In the genomic region with DNA sequence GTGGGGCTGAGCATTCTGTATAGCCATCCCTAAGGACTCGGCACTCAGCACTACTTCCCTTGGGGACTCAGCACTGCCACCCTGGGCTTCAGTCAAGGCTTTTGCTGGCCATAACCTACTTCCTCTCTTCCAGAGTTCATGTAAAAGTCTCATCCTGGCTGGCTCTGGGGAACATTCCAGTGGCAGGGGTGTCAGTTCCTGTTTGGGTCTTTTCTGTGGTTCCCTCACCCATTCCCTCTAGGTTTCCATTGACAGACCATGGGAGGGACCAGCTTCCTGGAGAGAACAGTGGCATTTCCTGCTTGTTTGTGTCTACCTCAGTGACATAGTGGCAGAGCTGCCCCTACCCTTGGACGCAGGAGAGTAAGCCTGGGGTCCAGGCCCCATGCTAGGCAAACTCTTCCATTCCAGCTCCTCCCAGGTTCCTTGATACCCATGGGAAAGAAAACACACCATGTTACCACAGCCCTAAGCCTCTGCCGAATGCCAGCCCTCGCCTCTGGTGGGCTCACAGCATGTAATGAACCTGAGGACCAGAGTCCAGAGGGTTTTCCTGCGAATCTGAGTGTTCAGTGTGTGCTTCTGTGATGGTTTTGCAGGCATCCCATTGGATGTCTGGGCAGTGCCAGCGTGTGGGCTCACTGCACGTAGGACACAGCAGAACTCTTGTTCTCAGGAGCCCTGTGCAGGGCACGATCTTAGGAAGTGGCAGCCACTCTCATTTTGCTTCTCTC, we compare ENCODE assay signal across 15 mouse cellular contexts. TPM values are rescaled to one million over a fixed set of nuclear protein-coding genes. Genes with fewer than 3 reads are reported as not detected.
A peak's percentile ranks its signal among the peaks of the same experiment; 100 is the strongest.
DNase-seq lines count a peak whose midpoint lies in the region; ATAC-seq and TF ChIP-seq lines count a peak whose summit lies in the region.
"Had no signal": no experiment of that assay in that cellular context is flagged by ENCODE, and none has a peak within 500 bp of the region (broad histone marks: within the 10 kb centered on the region; RNA-seq: fewer than 3 reads in every experiment).

No protein-coding gene starts in this region.

- H3K9me3 ChIP-seq in forebrain, embryonic 11.5 days (ENCODE audit: control insufficient read depth, low read length): no peaks in the 10 kb centered on the region
- H3K9me3 ChIP-seq in forebrain, postnatal 0 days (ENCODE audit: low read length): no peaks in the 10 kb centered on the region
- H3K9me3 ChIP-seq in kidney, embryonic 16.5 days (ENCODE audit: low read length): no peaks in the 10 kb centered on the region
- H3K9me3 ChIP-seq: embryonic facial prominence, embryonic 15.5 days; forebrain, embryonic 13.5 days; neural tube, embryonic 15.5 days had no signal

- H3K4me2 ChIP-seq in forebrain, embryonic 11.5 days (ENCODE audit: low read depth, low read length, severe bottlenecking): no peak overlapping the region
- H3K4me2 ChIP-seq in forebrain, postnatal 0 days (ENCODE audit: low read depth): no peak overlapping the region
- no peak overlapping the region for H3K4me2 ChIP-seq in kidney, embryonic 16.5 days (replicated peaks; ENCODE audit: low read depth, low read length)
- H3K4me2 ChIP-seq: embryonic facial prominence, embryonic 15.5 days; forebrain, embryonic 13.5 days; neural tube, embryonic 15.5 days had no signal

- no peaks in the 10 kb centered on the region for H3K27me3 ChIP-seq in forebrain, embryonic 11.5 days (ENCODE audit: control insufficient read depth, insufficient read depth, low read length)
- H3K27me3 ChIP-seq in forebrain, postnatal 0 days (ENCODE audit: insufficient read depth, low read length): no peaks in the 10 kb centered on the region
- no peaks in the 10 kb centered on the region for H3K27me3 ChIP-seq in kidney, embryonic 16.5 days (ENCODE audit: insufficient read depth, low read length)
- H3K27me3 ChIP-seq in cerebellum, adult 2 months (ENCODE audit: control insufficient read depth, insufficient read depth, low read length): no peaks in the 10 kb centered on the region
- H3K27me3 ChIP-seq: embryonic facial prominence, embryonic 15.5 days; forebrain, embryonic 13.5 days; neural tube, embryonic 15.5 days had no signal

- WGBS in forebrain, embryonic 11.5 days: 92% methylated on average over 8 of the region's 8 CpGs
- WGBS in forebrain, postnatal 0 days: 92% methylated on average over 8 of the region's 8 CpGs
- WGBS in kidney, embryonic 16.5 days: 83% methylated on average over 8 of the region's 8 CpGs
- WGBS in cerebellum, adult 2 months: 70% methylated on average over 8 of the region's 8 CpGs

- DNase-seq in forebrain, embryonic 11.5 days (ENCODE audit: low spot score): peak; percentile 37
- no peak for DNase-seq in forebrain, postnatal 0 days
- peak; percentile 26 for DNase-seq in kidney, adult 18-20 months
- peak; percentile 34 to 59 for DNase-seq in kidney, adult 8-10 months
- DNase-seq in lung, postnatal 10 days: peak; percentile 68
- no peak for DNase-seq in T-cell, adult 2 months (ENCODE audit: low spot score)
- no peak for DNase-seq in cerebellum, adult 2 months
- DNase-seq: B cell, adult 2 months; right cerebral cortex, adult 18-20 months had no signal

- no peak for ATAC-seq in forebrain, embryonic 11.5 days (replicated peaks; ENCODE audit: low FRiP score)
- ATAC-seq in forebrain, postnatal 0 days: no peak
- no peak for ATAC-seq in kidney, embryonic 16.5 days (ENCODE audit: low FRiP score, low TSS enrichment)
- ATAC-seq: forebrain, embryonic 13.5 days had no signal

- no peak for TF ChIP-seq CTCF in forebrain, postnatal 0 days (IDR thresholded peaks at IDR 0.05; ENCODE audit: low read depth)
- no peak for TF ChIP-seq CTCF in cerebellum, adult 2 months (IDR thresholded peaks at IDR 0.05; ENCODE audit: borderline replicate concordance, insufficient read depth, low read depth, low read length)

- no peak for TF ChIP-seq POLR2A in cerebellum, adult 2 months (IDR thresholded peaks at IDR 0.05; ENCODE audit: borderline replicate concordance, insufficient read depth, low read length)

- H3K27ac ChIP-seq in forebrain, embryonic 11.5 days (ENCODE audit: low read depth, low read length): no peak overlapping the region
- no peak overlapping the region for H3K27ac ChIP-seq in forebrain, postnatal 0 days (ENCODE audit: low read depth, low read length)
- no peak overlapping the region for H3K27ac ChIP-seq in kidney, embryonic 16.5 days (ENCODE audit: low read length)
- H3K27ac ChIP-seq in cerebellum, adult 2 months (ENCODE audit: insufficient read depth, low read length): no peak overlapping the region
- H3K27ac ChIP-seq: embryonic facial prominence, embryonic 15.5 days; forebrain, embryonic 13.5 days; neural tube, embryonic 15.5 days; stomach, postnatal 0 days had no signal

- H3K9ac ChIP-seq in forebrain, embryonic 11.5 days (ENCODE audit: low read length): no peak overlapping the region
- no peak overlapping the region for H3K9ac ChIP-seq in forebrain, postnatal 0 days
- H3K9ac ChIP-seq in kidney, embryonic 16.5 days (replicated peaks; ENCODE audit: low read length): no peak overlapping the region
- H3K9ac ChIP-seq: embryonic facial prominence, embryonic 15.5 days; forebrain, embryonic 13.5 days; neural tube, embryonic 15.5 days had no signal

- H3K4me1 ChIP-seq in forebrain, embryonic 11.5 days (replicated peaks; ENCODE audit: control insufficient read depth, insufficient read depth, low read length): no peaks in the 10 kb centered on the region
- no peaks in the 10 kb centered on the region for H3K4me1 ChIP-seq in forebrain, postnatal 0 days (ENCODE audit: insufficient read depth)
- H3K4me1 ChIP-seq in kidney, embryonic 16.5 days (ENCODE audit: insufficient read depth, low read length): no peaks in the 10 kb centered on the region
- peaks cover 4% of the 10 kb centered on the region for H3K4me1 ChIP-seq in cerebellum, adult 2 months (ENCODE audit: control insufficient read depth, insufficient read depth, low read length)
- H3K4me1 ChIP-seq: embryonic facial prominence, embryonic 15.5 days; forebrain, embryonic 13.5 days; neural tube, embryonic 15.5 days had no signal

- H3K36me3 ChIP-seq in forebrain, embryonic 11.5 days (ENCODE audit: control insufficient read depth, insufficient read depth, low read length): no peaks in the 10 kb centered on the region; the same call in 1 of the 2 replicates
- peaks cover 54% of the 10 kb centered on the region for H3K36me3 ChIP-seq in forebrain, postnatal 0 days (ENCODE audit: insufficient read depth)
- peaks cover 28% of the 10 kb centered on the region for H3K36me3 ChIP-seq in kidney, embryonic 16.5 days (ENCODE audit: insufficient read depth, low read length)

- H3K4me3 ChIP-seq in forebrain, embryonic 11.5 days (ENCODE audit: low read depth, low read length): no peak overlapping the region
- H3K4me3 ChIP-seq in forebrain, postnatal 0 days (ENCODE audit: low read depth, low read length): no peak overlapping the region
- no peak overlapping the region for H3K4me3 ChIP-seq in kidney, embryonic 16.5 days (ENCODE audit: low read length)
- H3K4me3 ChIP-seq in cerebellum, adult 2 months (replicated peaks; ENCODE audit: insufficient read depth, low read depth, low read length): no peak overlapping the region
- H3K4me3 ChIP-seq: embryonic facial prominence, embryonic 15.5 days; forebrain, embryonic 13.5 days; neural tube, embryonic 15.5 days had no signal

RNA-seq across cellular contexts. Expression of gene Slc6a3, which starts 27.6 kb away (rescaled TPM):
- 0.08 and 0.75 TPM in 2 replicates for polyA plus RNA-seq in forebrain, embryonic 11.5 days (2014; fragmentation: Nextera tagmentation; extraction: Ambion mirVana)
- total RNA-seq in forebrain, postnatal 0 days (2014; rRNA removed): 1.6 and 5.1 TPM in 2 replicates
- polyA plus RNA-seq in forebrain, postnatal 0 days (2015; fragmentation: Nextera tagmentation; extraction: Ambion mirVana): 0.59 and 1.3 TPM in 2 replicates
- polyA plus RNA-seq in kidney, embryonic 16.5 days (2015; fragmentation: Nextera tagmentation; extraction: Ambion mirVana): 0.08 and 0.14 TPM in 2 replicates
- polyA plus RNA-seq in cerebellum, adult 2 months (2012; rRNA removed): 0.03 and 0.05 TPM in 2 replicates
- total RNA-seq: gastrocnemius, adult 18-20 months had no signal
- polyA plus RNA-seq: stomach, postnatal 0 days had no signal

RNA-seq across cellular contexts. Expression of gene Lpcat1, which starts 42.0 kb away (rescaled TPM):
- 64.3 and 68.0 TPM in 2 replicates for polyA plus RNA-seq in forebrain, embryonic 11.5 days (2014; fragmentation: Nextera tagmentation; extraction: Ambion mirVana)
- total RNA-seq in forebrain, postnatal 0 days (2014; rRNA removed): 136 and 144 TPM in 2 replicates
- polyA plus RNA-seq in forebrain, postnatal 0 days (2015; fragmentation: Nextera tagmentation; extraction: Ambion mirVana): 76.5 and 87.2 TPM in 2 replicates
- polyA plus RNA-seq in kidney, embryonic 16.5 days (2015; fragmentation: Nextera tagmentation; extraction: Ambion mirVana): 31.1 and 35.1 TPM in 2 replicates
- polyA plus RNA-seq in cerebellum, adult 2 months (2012; rRNA removed): 38.4 and 38.8 TPM in 2 replicates

Comparison
In these comparisons a context has a peak if more than half of its experiments do, and no peak if none do; other contexts are left out.
1. DNase-seq: peak in forebrain, embryonic 11.5 days (single experiment), kidney, adult 18-20 months (single experiment), kidney, adult 8-10 months (2 of 2) and lung, postnatal 10 days (single experiment); none in forebrain, postnatal 0 days (single experiment), T-cell, adult 2 months (single experiment) and cerebellum, adult 2 months (0 of 2).